Mouse (Mus musculus) hindbrain, embryonic 16.5 days (tissue): ENCODE data around the gene Tspan1. TPM values are rescaled to one million over a fixed set of nuclear protein-coding genes. Genes with fewer than 3 reads are reported as not detected.
A peak's percentile ranks its signal among the peaks of the same experiment; 100 is the strongest.

Experiments
- ATAC-seq: fragments of 200-750 bp; cut with Nextera tagmentation; 2 replicates; pipeline ENCODE4 v1.8.0; 2017; ENCODE audit warnings: moderate TSS enrichment, moderate library complexity
- H3K27ac ChIP-seq: fragments of 300-500 bp; sonication (generic); 2 replicates; pipeline ENCODE4 v1.5.1; 2014; ENCODE audit warnings: low read depth, mild to moderate bottlenecking, control low read depth, low read length, moderate library complexity
- H3K27me3 ChIP-seq: fragments of 300-500 bp; sonication (generic); replicated peaks from 2 replicates; pipeline ENCODE4 v1.6.1; 2014; ENCODE audit warnings: low read length; ENCODE audit not compliant: control insufficient read depth, insufficient read depth
- H3K36me3 ChIP-seq: fragments of 300-500 bp; sonication (generic); 2 replicates; pipeline ENCODE4 v1.6.1; 2014; ENCODE audit warnings: mild to moderate bottlenecking, low read length, moderate library complexity, mixed read lengths; ENCODE audit not compliant: control insufficient read depth, insufficient read depth
- H3K4me1 ChIP-seq: fragments of 300-500 bp; sonication (generic); 2 replicates; pipeline ENCODE4 v1.6.1; 2014; ENCODE audit warnings: low read depth, low read length; ENCODE audit not compliant: control insufficient read depth, insufficient read depth
- H3K4me2 ChIP-seq: fragments of 300-500 bp; sonication (generic); 2 replicates; pipeline ENCODE4 v1.6.1; 2014; ENCODE audit warnings: mild to moderate bottlenecking, low read length, control low read depth, moderate library complexity
- H3K4me3 ChIP-seq: fragments of 300-500 bp; sonication (generic); 2 replicates; pipeline ENCODE4 v1.5.1; 2014; ENCODE audit warnings: mild to moderate bottlenecking, low read length, control low read depth, moderate library complexity
- H3K9ac ChIP-seq: fragments of 300-500 bp; sonication (generic); 2 replicates; pipeline ENCODE4 v1.6.1; 2014; ENCODE audit warnings: low read depth, mild to moderate bottlenecking, control low read depth, low read length, moderate library complexity
- H3K9me3 ChIP-seq: fragments of 300-500 bp; sonication (generic); 2 replicates; pipeline ENCODE4 v1.6.1; 2014; ENCODE audit warnings: mild to moderate bottlenecking, low read length, moderate library complexity; ENCODE audit not compliant: control insufficient read depth
- WGBS: fragments of 180-500 bp; shearing (Covaris S2); extraction: QIAGEN DNeasy Blood & Tissue Kit; methylation state at CpG from one replicate; pipeline ENCODE4 v1.1.7; 2014; 5-methylcytosine and 5-hydroxymethylcytosine counted together
- polyA plus RNA-seq: library from polyadenylated mRNA; unstranded; fragments of >200 nt; fragmentation: Nextera tagmentation; extraction: Ambion mirVana; gene quantifications from 2 replicates; pipeline ENCODE4 v1.2.1, GENCODE M21; 2015

The Tspan1 gene
- polyA plus RNA-seq, 1 experiment from 2014 or later = 0.63 TPM

- no peak overlapping the region for H3K27ac ChIP-seq
- peaks cover 2% of the 10 kb centered on the region; the same call in 1 of the 2 replicates for H3K4me1 ChIP-seq
- H3K4me3 ChIP-seq = no peak overlapping the region
- ATAC-seq = no peak
- H3K27me3 ChIP-seq = no peaks in the 10 kb centered on the region
- no peak overlapping the region for H3K4me2 ChIP-seq
- no peaks in the 10 kb centered on the region for H3K36me3 ChIP-seq
- 90% methylated on average over 4 of the region's 4 CpGs for WGBS
- no peaks in the 10 kb centered on the region for H3K9me3 ChIP-seq
- no peak overlapping the region for H3K9ac ChIP-seq
Measured at GRCm38 (mm10) chr4:116185083-116185482, 17.7 kb upstream of the Tspan1 start.

- Histone ChIP-seq H3K27ac (no peak overlapping the region), H3K9me3 (no peaks in the 10 kb centered on the region), H3K9ac (peak overlapping the region; percentile 40), H3K27me3 (no peaks in the 10 kb centered on the region), H3K4me2 (peak overlapping the region; percentile 46), H3K4me1 (peaks cover 2% of the 10 kb centered on the region; the same call in 1 of the 2 replicates), H3K36me3 (no peaks in the 10 kb centered on the region), H3K4me3 (peak overlapping the region; percentile 6; the same call in 1 of the 2 replicates)
- no peak; the same call in 1 of the 2 replicates for ATAC-seq
- 3% methylated on average over 12 of the region's 12 CpGs for WGBS
Measured at GRCm38 (mm10) chr4:116182745-116183144, 15.3 kb upstream of the Tspan1 start.

- H3K36me3 ChIP-seq = no peaks in the 10 kb centered on the region
- H3K9me3 ChIP-seq = no peaks in the 10 kb centered on the region
- no peak overlapping the region for H3K27ac ChIP-seq
- H3K9ac ChIP-seq = no peak overlapping the region
- H3K4me3 ChIP-seq = no peak overlapping the region
- no peaks in the 10 kb centered on the region for H3K27me3 ChIP-seq
- WGBS = 40% methylated on average over 3 of the region's 3 CpGs
- ATAC-seq = no peak
- peaks cover 5% of the 10 kb centered on the region for H3K4me1 ChIP-seq
- H3K4me2 ChIP-seq = no peak overlapping the region
Measured at GRCm38 (mm10) chr4:116182079-116182478, 14.7 kb upstream of the Tspan1 start.

GRCm38 (mm10) chr4:116177140-116177539 is 9.7 kb upstream of the Tspan1 start:
- H3K4me1 ChIP-seq = peaks cover 19% of the 10 kb centered on the region
- no peaks in the 10 kb centered on the region for H3K27me3 ChIP-seq
- no peaks in the 10 kb centered on the region for H3K36me3 ChIP-seq
- 0 out of 2 replicates have a peak, but pooled peaks have one; percentile 45 for ATAC-seq
- peak overlapping the region; percentile 84; the same call in 1 of the 2 replicates for H3K27ac ChIP-seq
- 32% methylated on average over 5 of the region's 5 CpGs for WGBS
- H3K9me3 ChIP-seq = no peaks in the 10 kb centered on the region
- H3K4me3 ChIP-seq = 0 out of 2 replicates have a peak overlapping the region, but pooled peaks have one; percentile 20
- peak overlapping the region; percentile 53 for H3K4me2 ChIP-seq
- peak overlapping the region; percentile 52 for H3K9ac ChIP-seq

- Histone ChIP-seq H3K9me3 (no peaks in the 10 kb centered on the region), H3K27me3 (no peaks in the 10 kb centered on the region), H3K36me3 (no peaks in the 10 kb centered on the region), H3K9ac (peak overlapping the region; percentile 52), H3K4me1 (peaks cover 19% of the 10 kb centered on the region), H3K4me2 (peak overlapping the region; percentile 53), H3K27ac (peak overlapping the region; percentile 84), H3K4me3 (peak overlapping the region; percentile 20; the same call in 1 of the 2 replicates)
- ATAC-seq = peak; percentile 91
- WGBS = 29% methylated on average over 10 of the region's 10 CpGs
Measured at GRCm38 (mm10) chr4:116176543-116176988, 9.2 kb upstream of the Tspan1 start.

GRCm38 (mm10) chr4:116175711-116176542 is 8.5 kb upstream of the Tspan1 start:
- no peaks in the 10 kb centered on the region for H3K36me3 ChIP-seq
- peaks cover 19% of the 10 kb centered on the region for H3K4me1 ChIP-seq
- no peak overlapping the region; the same call in 1 of the 2 replicates for H3K9ac ChIP-seq
- peak overlapping the region; percentile 53 for H3K4me2 ChIP-seq
- peak; percentile 76 for ATAC-seq
- H3K9me3 ChIP-seq = no peaks in the 10 kb centered on the region
- WGBS = 72% methylated on average over 7 of the region's 7 CpGs
- peak overlapping the region; percentile 84 for H3K27ac ChIP-seq
- no peaks in the 10 kb centered on the region for H3K27me3 ChIP-seq
- H3K4me3 ChIP-seq = no peak overlapping the region

- Histone ChIP-seq H3K9me3 (no peaks in the 10 kb centered on the region), H3K27ac (no peak overlapping the region), H3K4me3 (no peak overlapping the region), H3K27me3 (no peaks in the 10 kb centered on the region), H3K9ac (no peak overlapping the region), H3K4me1 (peaks cover 19% of the 10 kb centered on the region), H3K36me3 (no peaks in the 10 kb centered on the region), H3K4me2 (peak overlapping the region; percentile 14; the same call in 1 of the 2 replicates)
- no peak for ATAC-seq
Measured at GRCm38 (mm10) chr4:116175136-116175535, 7.7 kb upstream of the Tspan1 start.

- H3K4me3 ChIP-seq = no peak overlapping the region
- no peak overlapping the region for H3K4me2 ChIP-seq
- ATAC-seq = no peak
- peaks cover 19% of the 10 kb centered on the region for H3K4me1 ChIP-seq
- no peaks in the 10 kb centered on the region for H3K36me3 ChIP-seq
- H3K9ac ChIP-seq = no peak overlapping the region
- WGBS = 48% methylated on average over 6 of the region's 6 CpGs
- no peaks in the 10 kb centered on the region for H3K27me3 ChIP-seq
- H3K9me3 ChIP-seq = no peaks in the 10 kb centered on the region
- H3K27ac ChIP-seq = no peak overlapping the region
Measured at GRCm38 (mm10) chr4:116174466-116175116, 7.2 kb upstream of the Tspan1 start.

GRCm38 (mm10) chr4:116173752-116174151 is 6.4 kb upstream of the Tspan1 start:
- no peaks in the 10 kb centered on the region for H3K36me3 ChIP-seq
- no peaks in the 10 kb centered on the region for H3K9me3 ChIP-seq
- no peak for ATAC-seq
- H3K27ac ChIP-seq = no peak overlapping the region
- H3K9ac ChIP-seq = no peak overlapping the region
- WGBS = 81% methylated on average over 4 of the region's 4 CpGs
- peaks cover 19% of the 10 kb centered on the region for H3K4me1 ChIP-seq
- no peak overlapping the region for H3K4me3 ChIP-seq
- H3K4me2 ChIP-seq = no peak overlapping the region
- no peaks in the 10 kb centered on the region for H3K27me3 ChIP-seq
